Mouse (Mus musculus) megakaryocyte-erythroid progenitor cell, adult 5-6 weeks (primary cell): ENCODE measurements at regions not wholly inside any gene's neighbourhood (a gene's known extent, or its start where the extent isn't known, plus 50 kb on each side); places are given as distances from the start of the nearest gene placed in this dataset.
"Not testable (repeated sequence)": the region's sequence is repeated elsewhere in the genome, so short reads cannot be mapped to it uniquely, and the experiment has no call there.

Experiments used
- ATAC-seq: replicated peaks from 2 replicates; pipeline ENCODE4 v1.8.0; 2016; ENCODE audit warnings: mild to moderate bottlenecking, inconsistent platforms; ENCODE audit not compliant: severe bottlenecking, poor library complexity, low FRiP score, low TSS enrichment

DNA sequence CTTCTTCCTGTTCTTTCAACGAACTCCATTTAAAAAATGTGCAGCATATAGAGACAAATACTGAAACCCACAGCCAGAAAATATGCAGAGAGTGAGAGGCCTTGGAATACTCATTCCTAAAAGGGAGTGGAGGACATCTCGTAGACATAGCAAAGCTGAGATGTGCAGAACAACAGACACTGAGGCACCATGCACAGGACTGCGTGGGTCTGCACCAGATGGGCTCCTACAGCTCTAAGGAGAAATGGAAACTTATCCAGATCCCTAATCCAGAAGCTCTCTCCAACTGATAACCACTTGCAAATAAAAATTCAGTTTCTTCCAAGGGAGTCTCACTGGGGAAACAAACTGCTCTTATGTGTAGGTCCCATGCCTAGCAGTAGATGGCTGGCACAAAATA, 101.6 kb downstream of the Slc25a24 start:
- no peak for ATAC-seq

- no peak for ATAC-seq
Measured at GRCm38 (mm10) chr3:109234275-109234674, 106.2 kb upstream of the Vav3 start.

DNA sequence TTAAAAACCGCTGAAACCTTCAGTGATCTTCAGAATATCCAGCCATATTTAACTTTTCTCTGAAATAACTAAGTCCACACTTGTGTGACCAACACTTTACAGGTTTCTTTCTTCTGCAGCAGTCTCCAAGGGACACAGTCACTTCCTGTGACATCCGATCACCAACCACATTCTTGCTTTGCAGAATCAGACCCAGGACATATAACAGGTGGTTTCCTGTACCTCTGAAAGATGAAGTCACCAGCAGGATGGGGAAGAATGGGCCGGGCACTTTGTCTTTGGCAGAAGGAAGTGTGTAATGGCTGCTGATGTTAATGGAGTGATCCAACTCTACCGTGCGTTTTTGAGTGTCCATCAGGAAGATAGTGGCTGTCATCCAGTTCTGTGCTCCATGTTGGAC, 103.5 kb upstream of the Vav3 start:
- no peak for ATAC-seq

- ATAC-seq: no peak
Measured at GRCm38 (mm10) chr3:109243491-109243890, 97.0 kb upstream of the Vav3 start.

DNA sequence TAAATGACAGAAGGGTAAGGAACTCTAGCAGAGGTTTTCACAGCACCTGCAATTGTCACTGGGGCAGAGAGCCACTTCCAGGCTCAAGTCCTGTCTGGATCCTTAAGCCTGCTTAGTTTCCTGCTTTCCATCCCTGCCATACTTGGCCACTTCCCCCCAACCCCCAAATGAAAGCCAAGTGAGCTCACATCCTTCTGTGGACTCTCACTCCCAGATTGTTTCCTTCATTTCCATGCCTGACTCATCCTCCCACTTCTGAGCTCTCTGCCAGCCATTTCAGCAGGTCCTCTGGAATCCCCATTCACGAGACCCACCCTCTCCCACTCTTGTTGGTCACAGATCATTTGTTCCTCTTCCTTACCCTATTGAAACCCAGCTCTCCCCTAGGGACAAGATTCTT, 91.7 kb upstream of the Vav3 start:
- no peak for ATAC-seq

- ATAC-seq: no peak
Measured at GRCm38 (mm10) chr3:109249359-109249758, 91.1 kb upstream of the Vav3 start.

DNA sequence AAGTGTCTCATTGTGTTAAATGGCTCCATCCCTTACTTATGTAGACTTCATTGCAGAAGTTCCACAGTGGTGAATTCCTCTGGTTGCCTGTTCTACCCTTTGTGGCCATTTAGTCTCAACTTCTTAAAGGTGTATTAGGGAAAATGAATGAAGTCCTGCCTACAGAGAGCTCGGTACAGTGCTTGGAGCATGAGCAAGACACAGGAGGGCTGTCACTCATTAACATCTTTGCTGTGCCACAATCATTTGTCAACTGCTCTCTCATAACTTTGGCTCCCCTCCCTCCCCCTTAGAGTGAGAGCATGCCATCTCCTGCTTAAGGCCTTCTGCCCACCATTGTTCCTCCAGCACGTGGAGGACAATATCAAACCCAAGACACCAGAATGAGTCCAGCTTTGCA, 90.5 kb upstream of the Vav3 start:
- ATAC-seq: no peak

DNA sequence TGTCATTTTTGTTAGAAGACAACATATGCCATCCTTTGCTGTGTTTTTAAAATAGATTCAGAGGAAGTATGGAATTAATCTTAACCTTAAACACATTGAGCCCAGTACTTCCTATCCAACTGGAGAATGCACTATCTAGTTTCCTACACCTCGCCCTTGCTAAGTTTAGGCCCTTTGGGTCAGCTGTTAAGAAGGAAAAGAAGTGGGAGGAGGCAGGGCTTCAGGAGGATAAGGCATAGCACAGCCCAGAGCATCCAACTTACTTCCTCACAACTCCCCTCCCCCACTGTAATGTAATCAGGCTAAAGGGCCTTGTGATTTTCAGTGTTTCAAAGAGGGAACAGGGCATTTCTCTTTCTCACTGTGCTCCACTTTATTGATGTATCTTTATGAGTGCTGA, 88.7 kb upstream of the Vav3 start:
- 0 out of 2 replicates have a peak, but pooled peaks have one; percentile 27 for ATAC-seq

DNA sequence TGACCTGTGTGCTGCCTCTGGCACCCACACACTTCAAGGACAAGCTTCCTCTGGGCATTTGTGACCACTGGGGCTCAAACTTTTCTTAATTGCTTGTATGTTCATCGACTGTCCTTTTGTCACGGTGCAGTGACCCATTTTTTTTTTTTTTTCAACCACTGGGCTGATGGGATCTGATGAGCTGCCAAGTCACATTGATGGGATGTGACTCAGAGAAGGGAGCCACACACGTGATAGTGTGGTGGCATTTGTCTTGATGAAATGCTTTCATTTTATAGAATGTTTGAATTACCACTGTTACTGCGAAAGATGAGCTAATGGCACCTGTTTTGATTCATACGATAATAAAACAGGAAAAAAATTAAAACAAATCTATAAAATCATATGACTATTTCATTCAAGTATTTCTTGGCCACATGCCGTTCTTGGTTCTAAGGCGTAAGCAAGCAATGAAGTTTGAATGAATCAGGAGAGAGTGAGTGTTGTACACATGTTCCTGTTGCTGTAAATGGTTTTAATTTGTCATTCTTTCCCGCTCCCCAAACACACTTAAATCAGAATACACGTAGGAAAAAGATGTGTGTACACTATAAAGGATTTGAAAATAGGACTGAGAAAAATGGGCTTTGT, 86.3 kb upstream of the Vav3 start:
- ATAC-seq: no peak

- ATAC-seq: no peak
Measured at GRCm38 (mm10) chr3:109254957-109255356, 85.5 kb upstream of the Vav3 start.

- no peak for ATAC-seq
Measured at GRCm38 (mm10) chr3:109256723-109257122, 83.7 kb upstream of the Vav3 start.

DNA sequence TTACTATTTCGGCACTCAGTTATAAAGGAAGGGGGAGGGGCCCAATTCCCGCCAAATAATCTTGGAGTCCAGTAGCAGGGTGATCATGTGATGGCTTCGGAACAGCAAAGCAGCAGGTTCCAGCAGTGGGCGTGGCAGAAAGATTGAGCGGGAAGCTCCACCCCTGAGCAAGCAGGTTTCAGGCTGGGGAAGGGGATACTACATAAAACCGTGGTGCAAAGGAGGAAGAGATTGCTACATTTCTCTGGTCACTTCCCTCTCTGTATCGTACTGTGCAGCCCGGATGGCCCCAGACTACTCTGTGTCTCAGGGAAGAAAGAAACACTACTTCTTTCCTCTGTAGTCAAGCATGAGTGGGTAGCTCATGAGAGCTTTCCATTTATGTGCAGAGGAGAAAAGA, 73.5 kb upstream of the Vav3 start:
- not testable (repeated sequence) for ATAC-seq

- no peak for ATAC-seq
Measured at GRCm38 (mm10) chr3:109270783-109271182, 69.7 kb upstream of the Vav3 start.

GRCm38 (mm10) chr3:109273074-109273801, 67.2 kb upstream of the Vav3 start:
- no peak for ATAC-seq

DNA sequence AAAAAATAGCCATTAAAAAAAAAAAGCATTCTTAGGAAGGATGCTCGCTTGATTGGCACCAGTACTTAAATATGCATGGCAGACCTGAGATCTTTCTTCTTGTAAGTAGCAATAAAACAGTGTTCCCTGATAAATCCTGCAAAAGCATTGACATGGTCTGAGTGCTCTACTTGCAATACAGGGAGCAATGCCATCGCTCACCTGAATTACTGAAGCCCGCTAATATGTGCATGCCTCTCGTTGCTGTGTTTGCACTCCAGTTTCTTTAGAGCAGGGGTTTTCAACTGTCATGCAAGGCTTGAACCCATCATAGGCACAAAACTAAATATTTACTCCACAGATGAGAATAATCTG, 66.7 kb upstream of the Vav3 start:
- ATAC-seq: no peak

- ATAC-seq: no peak
Measured at GRCm38 (mm10) chr3:109279086-109279485, 61.4 kb upstream of the Vav3 start.

- ATAC-seq: 0 out of 2 replicates have a peak, but pooled peaks have one; percentile 30
Measured at GRCm38 (mm10) chr3:109286590-109286989, 53.9 kb upstream of the Vav3 start.
